Mouse (Mus musculus) ES-Bruce4 (cell line): ENCODE data around the gene Pear1.

Experiments used
- CTCF ChIP-seq: IDR thresholded peaks from one replicate; pipeline ENCODE4 v1.8.1; 2011; ENCODE audit warnings: low read depth, low read length
- POLR2A ChIP-seq: IDR thresholded peaks from one replicate; pipeline ENCODE4 v1.8.1; 2011; ENCODE audit warnings: low read length; ENCODE audit not compliant: insufficient read depth

DNA sequence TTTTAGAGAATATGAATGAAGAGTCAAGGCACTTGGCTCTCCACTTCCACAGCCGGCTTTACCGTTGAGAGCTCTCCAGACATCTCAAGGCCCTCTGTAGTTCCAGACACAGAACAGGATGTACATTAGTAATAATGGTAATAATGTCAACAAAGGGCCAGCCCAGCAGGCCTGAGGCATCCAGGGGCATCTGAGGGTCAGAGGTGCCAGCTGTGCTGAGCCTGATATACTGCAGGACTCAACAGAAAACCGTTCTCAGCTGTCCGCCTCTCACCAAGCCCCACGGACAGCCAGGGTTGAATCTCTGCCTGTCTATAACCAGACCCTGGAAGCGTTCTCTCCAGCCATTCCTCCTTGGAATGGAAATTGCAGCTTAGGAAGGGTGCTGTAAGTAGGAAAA, 99.5 kb downstream of the Pear1 start:
- no peak for TF ChIP-seq CTCF
- no peak for TF ChIP-seq POLR2A
